Mouse (Mus musculus): ENCODE measurements at regions not wholly inside any gene's neighbourhood (a gene's known extent, or its start where the extent isn't known, plus 50 kb on each side); places are given as distances from the start of the nearest gene placed in this dataset.

DNA sequence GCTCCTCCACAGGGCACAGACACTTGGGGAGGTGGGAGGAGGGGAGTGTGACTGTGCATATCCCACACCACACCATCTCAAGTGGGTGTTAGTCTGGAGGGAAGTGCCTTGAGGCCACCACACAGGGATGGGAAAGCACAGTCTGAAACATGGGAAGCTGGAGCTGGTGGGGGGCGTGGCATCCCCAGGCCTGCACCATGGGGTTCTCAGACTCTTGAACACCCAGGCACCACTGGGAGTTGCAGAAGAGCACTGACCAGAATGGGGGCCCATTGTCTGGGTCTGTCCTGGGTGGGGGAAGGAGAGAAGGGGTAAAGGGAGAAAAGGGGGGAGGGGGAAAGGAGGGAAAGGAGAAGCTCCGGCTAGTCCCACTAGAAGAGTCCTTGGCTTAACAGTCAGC lies 776.0 kb downstream of the Diaph3 start:
- Histone ChIP-seq H3K27ac (no peak overlapping the region), H3K4me1 (replicated peaks) (no peaks in the 10 kb centered on the region), H3K27me3 (no peaks in the 10 kb centered on the region), H3K9me3 (no peaks in the 10 kb centered on the region), H3K36me3 (no peaks in the 10 kb centered on the region), H3K9ac (replicated peaks) (no peak overlapping the region), H3K4me2 (no peak overlapping the region), H3K4me3 (replicated peaks) (no peak overlapping the region)
- WGBS: 93% methylated on average over 2 of the region's 2 CpGs
- ATAC-seq (ENCODE audit: insufficient number of reproducible peaks, insufficient read depth, low FRiP score, low TSS enrichment, low read depth): no peak

GRCm38 (mm10) chr14:86360423-86361059 lies 780.5 kb downstream of the Diaph3 start:
- Histone ChIP-seq H3K36me3 (no peaks in the 10 kb centered on the region), H3K4me2 (no peak overlapping the region), H3K27me3 (no peaks in the 10 kb centered on the region), H3K4me1 (replicated peaks) (no peaks in the 10 kb centered on the region), H3K4me3 (replicated peaks) (no peak overlapping the region), H3K27ac (no peak overlapping the region), H3K9ac (replicated peaks) (no peak overlapping the region), H3K9me3 (no peaks in the 10 kb centered on the region)
- ATAC-seq (ENCODE audit: insufficient number of reproducible peaks, insufficient read depth, low FRiP score, low TSS enrichment, low read depth): no peak
- WGBS: 29% methylated on average over 7 of the region's 7 CpGs

DNA sequence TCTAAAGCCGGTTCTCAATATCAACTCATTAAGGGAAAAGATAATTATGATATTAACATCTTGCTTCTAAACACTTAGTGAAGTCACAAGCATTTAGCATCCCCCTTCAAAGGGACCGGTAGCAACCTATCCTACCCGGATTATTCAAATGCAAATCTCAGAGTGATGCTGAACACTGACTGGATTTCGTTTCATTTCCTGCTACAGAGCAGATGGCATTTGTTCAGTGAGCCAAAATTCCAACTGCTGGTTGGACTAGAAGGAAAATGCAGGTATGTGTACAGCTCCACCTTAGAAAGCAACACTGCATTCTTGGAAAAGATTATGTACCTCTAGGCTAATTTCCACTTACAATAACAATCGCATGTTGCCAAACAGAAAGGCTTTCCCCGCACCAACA lies 782.5 kb downstream of the Diaph3 start:
- no peak overlapping the region for H3K4me2 ChIP-seq
- H3K27me3 ChIP-seq: no peaks in the 10 kb centered on the region
- no peak overlapping the region for H3K4me3 ChIP-seq (replicated peaks)
- no peak overlapping the region for H3K27ac ChIP-seq
- H3K9me3 ChIP-seq: no peaks in the 10 kb centered on the region
- no peak overlapping the region for H3K9ac ChIP-seq (replicated peaks)
- H3K36me3 ChIP-seq: no peaks in the 10 kb centered on the region
- no peak for ATAC-seq (ENCODE audit: insufficient number of reproducible peaks, insufficient read depth, low FRiP score, low TSS enrichment, low read depth)
- WGBS: 83% methylated on average over 6 of the region's 6 CpGs
- no peaks in the 10 kb centered on the region for H3K4me1 ChIP-seq (replicated peaks)

- Histone ChIP-seq H3K9ac (replicated peaks) (no peak overlapping the region), H3K4me1 (replicated peaks) (no peaks in the 10 kb centered on the region), H3K4me2 (no peak overlapping the region), H3K9me3 (no peaks in the 10 kb centered on the region), H3K4me3 (replicated peaks) (no peak overlapping the region), H3K36me3 (no peaks in the 10 kb centered on the region), H3K27me3 (no peaks in the 10 kb centered on the region), H3K27ac (no peak overlapping the region)
- WGBS: 58% methylated on average over 1 of the region's 1 CpGs
- no peak for ATAC-seq (ENCODE audit: insufficient number of reproducible peaks, insufficient read depth, low FRiP score, low TSS enrichment, low read depth)
These were observed 790.5 kb downstream of the Diaph3 start for GRCm38 (mm10) chr14:86350526-86350925.

GRCm38 (mm10) chr14:86339007-86339406 lies 802.0 kb downstream of the Diaph3 start:
- Histone ChIP-seq H3K27ac (no peak overlapping the region), H3K9ac (replicated peaks) (no peak overlapping the region), H3K4me2 (no peak overlapping the region), H3K4me1 (replicated peaks) (no peaks in the 10 kb centered on the region), H3K4me3 (replicated peaks) (no peak overlapping the region), H3K36me3 (no peaks in the 10 kb centered on the region), H3K9me3 (no peaks in the 10 kb centered on the region), H3K27me3 (no peaks in the 10 kb centered on the region)
- ATAC-seq (ENCODE audit: insufficient number of reproducible peaks, insufficient read depth, low FRiP score, low TSS enrichment, low read depth): no peak
- 76% methylated on average over 6 of the region's 6 CpGs for WGBS

GRCm38 (mm10) chr14:86337052-86337451 lies 804.0 kb downstream of the Diaph3 start:
- WGBS: 79% methylated on average over 5 of the region's 5 CpGs
- ATAC-seq (ENCODE audit: insufficient number of reproducible peaks, insufficient read depth, low FRiP score, low TSS enrichment, low read depth): no peak
- no peak overlapping the region for H3K4me3 ChIP-seq (replicated peaks)
- H3K4me2 ChIP-seq: no peak overlapping the region
- no peaks in the 10 kb centered on the region for H3K9me3 ChIP-seq
- no peaks in the 10 kb centered on the region for H3K4me1 ChIP-seq (replicated peaks)
- H3K36me3 ChIP-seq: no peaks in the 10 kb centered on the region
- H3K27me3 ChIP-seq: no peaks in the 10 kb centered on the region
- no peak overlapping the region for H3K9ac ChIP-seq (replicated peaks)
- H3K27ac ChIP-seq: no peak overlapping the region

DNA sequence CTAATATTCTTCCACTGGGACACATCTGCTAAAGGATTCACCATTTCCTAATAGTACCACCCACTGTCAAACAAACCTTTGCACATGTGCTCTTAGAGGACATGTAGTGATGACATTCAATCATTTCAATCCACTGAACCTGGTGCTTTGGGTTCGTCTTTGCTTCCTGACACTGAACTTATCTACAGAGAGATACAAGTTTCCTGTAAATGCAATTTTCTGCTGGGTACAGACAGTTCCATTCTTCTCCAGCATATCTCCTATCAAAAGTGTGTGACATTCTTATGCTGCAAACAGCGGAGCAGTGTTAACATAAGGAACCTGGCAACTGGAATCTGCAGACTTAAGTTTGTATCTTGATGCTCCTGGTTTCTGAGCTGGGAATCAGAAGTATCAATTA lies 805.8 kb downstream of the Diaph3 start:
- 83% methylated on average over 2 of the region's 2 CpGs for WGBS
- ATAC-seq (ENCODE audit: insufficient number of reproducible peaks, insufficient read depth, low FRiP score, low TSS enrichment, low read depth): no peak
- Histone ChIP-seq H3K4me3 (replicated peaks) (no peak overlapping the region), H3K9ac (replicated peaks) (no peak overlapping the region), H3K36me3 (no peaks in the 10 kb centered on the region), H3K27ac (no peak overlapping the region), H3K4me1 (replicated peaks) (no peaks in the 10 kb centered on the region), H3K9me3 (no peaks in the 10 kb centered on the region), H3K27me3 (no peaks in the 10 kb centered on the region), H3K4me2 (no peak overlapping the region)

DNA sequence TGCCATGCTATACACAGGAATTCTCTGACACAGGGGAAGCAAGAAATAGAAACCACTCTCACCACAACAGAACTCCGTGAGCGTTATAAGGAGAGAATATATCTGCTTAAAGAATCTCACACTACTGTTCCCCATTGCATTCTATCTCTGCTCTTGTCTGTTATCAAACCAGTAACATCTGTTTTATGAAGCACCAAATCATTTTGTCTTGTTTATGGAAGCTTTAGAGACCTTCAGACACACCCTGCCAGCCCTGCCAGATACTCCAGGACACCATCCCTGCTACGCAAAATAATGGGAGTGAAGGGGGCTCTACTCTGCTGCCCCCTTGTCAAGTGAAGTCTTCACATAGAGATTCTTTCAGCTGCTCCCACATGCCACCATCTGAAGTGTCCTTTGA lies 811.9 kb downstream of the Diaph3 start:
- Histone ChIP-seq H3K27me3 (no peaks in the 10 kb centered on the region), H3K4me2 (no peak overlapping the region), H3K4me3 (replicated peaks) (no peak overlapping the region), H3K27ac (no peak overlapping the region), H3K9me3 (no peaks in the 10 kb centered on the region), H3K36me3 (no peaks in the 10 kb centered on the region), H3K4me1 (replicated peaks) (no peaks in the 10 kb centered on the region), H3K9ac (replicated peaks) (no peak overlapping the region)
- ATAC-seq (ENCODE audit: insufficient number of reproducible peaks, insufficient read depth, low FRiP score, low TSS enrichment, low read depth): no peak
- 77% methylated on average over 3 of the region's 3 CpGs for WGBS

DNA sequence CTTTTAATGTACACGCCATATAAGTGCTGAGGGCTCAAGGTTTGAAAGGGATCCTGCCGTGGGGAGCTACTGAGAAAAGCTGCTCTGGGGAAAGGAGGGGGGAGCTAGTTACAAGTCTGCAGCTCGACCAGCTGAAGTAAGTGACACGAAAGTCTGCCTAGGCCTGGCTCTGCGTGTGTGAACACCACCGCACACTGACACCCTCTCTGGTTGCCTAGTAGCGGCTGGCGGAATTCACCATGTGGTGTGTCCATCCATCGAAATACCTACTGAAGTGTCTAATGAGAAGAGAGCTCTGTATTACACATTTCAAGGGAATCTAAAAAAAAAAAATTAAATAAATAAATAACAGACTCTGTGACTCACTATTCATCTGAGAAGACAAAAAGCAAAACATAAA lies 813.4 kb downstream of the Diaph3 start:
- H3K4me3 ChIP-seq (replicated peaks): no peak overlapping the region
- H3K27me3 ChIP-seq: no peaks in the 10 kb centered on the region
- H3K9me3 ChIP-seq: no peaks in the 10 kb centered on the region
- no peak overlapping the region for H3K27ac ChIP-seq
- no peak overlapping the region for H3K4me2 ChIP-seq
- WGBS: 66% methylated on average over 9 of the region's 9 CpGs
- no peak overlapping the region for H3K9ac ChIP-seq (replicated peaks)
- H3K36me3 ChIP-seq: no peaks in the 10 kb centered on the region
- no peaks in the 10 kb centered on the region for H3K4me1 ChIP-seq (replicated peaks)
- ATAC-seq (ENCODE audit: insufficient number of reproducible peaks, insufficient read depth, low FRiP score, low TSS enrichment, low read depth): no peak

- H3K9me3 ChIP-seq: no peaks in the 10 kb centered on the region
- H3K27ac ChIP-seq: no peak overlapping the region
- H3K4me2 ChIP-seq: no peak overlapping the region
- no peaks in the 10 kb centered on the region for H3K27me3 ChIP-seq
- 48% methylated on average over 7 of the region's 7 CpGs for WGBS
- H3K9ac ChIP-seq (replicated peaks): no peak overlapping the region
- H3K4me1 ChIP-seq (replicated peaks): no peaks in the 10 kb centered on the region; the same call in 1 of the 2 replicates
- no peak overlapping the region for H3K4me3 ChIP-seq (replicated peaks)
- no peak for ATAC-seq (ENCODE audit: insufficient number of reproducible peaks, insufficient read depth, low FRiP score, low TSS enrichment, low read depth)
- no peaks in the 10 kb centered on the region for H3K36me3 ChIP-seq
These were observed 818.7 kb downstream of the Diaph3 start for GRCm38 (mm10) chr14:86322365-86322764.

GRCm38 (mm10) chr14:86315974-86316373 lies 825.1 kb downstream of the Diaph3 start:
- 86% methylated on average over 6 of the region's 6 CpGs for WGBS
- Histone ChIP-seq H3K4me2 (no peak overlapping the region), H3K27me3 (no peaks in the 10 kb centered on the region), H3K36me3 (no peaks in the 10 kb centered on the region), H3K4me1 (replicated peaks) (no peaks in the 10 kb centered on the region), H3K9me3 (no peaks in the 10 kb centered on the region), H3K27ac (no peak overlapping the region), H3K9ac (replicated peaks) (no peak overlapping the region), H3K4me3 (replicated peaks) (no peak overlapping the region)
- no peak for ATAC-seq (ENCODE audit: insufficient number of reproducible peaks, insufficient read depth, low FRiP score, low TSS enrichment, low read depth)

DNA sequence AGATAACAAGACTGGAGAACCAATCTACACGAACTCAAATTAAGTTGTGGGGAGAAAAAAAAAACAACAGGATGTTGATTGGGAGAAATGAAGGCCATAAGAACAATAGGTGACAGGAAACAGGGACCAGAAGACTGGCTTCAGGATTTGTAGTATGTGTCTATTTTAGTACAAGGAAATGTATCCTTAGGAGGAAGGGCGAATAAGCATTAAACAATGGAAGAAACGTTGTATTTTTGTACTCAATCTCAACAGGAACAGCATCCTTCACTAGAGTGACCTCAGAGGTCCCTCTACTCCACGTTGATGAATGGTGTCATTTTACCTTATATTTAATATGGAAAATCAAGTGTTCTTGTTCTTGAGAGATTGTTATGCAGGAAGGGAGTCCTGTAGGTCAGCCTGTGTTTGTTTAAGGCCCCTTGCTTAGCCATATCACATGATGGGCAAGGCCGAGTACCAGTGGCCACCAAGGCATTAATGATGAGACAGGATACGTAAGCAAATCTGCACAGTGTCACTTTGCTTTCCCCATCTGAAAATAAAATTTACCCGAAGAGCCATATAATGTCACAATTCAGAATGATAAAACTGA lies 832.0 kb downstream of the Diaph3 start:
- H3K27ac ChIP-seq: no peak overlapping the region
- no peaks in the 10 kb centered on the region for H3K9me3 ChIP-seq
- no peaks in the 10 kb centered on the region for H3K36me3 ChIP-seq
- no peak for ATAC-seq (ENCODE audit: insufficient number of reproducible peaks, insufficient read depth, low FRiP score, low TSS enrichment, low read depth)
- H3K4me2 ChIP-seq: no peak overlapping the region
- H3K4me3 ChIP-seq (replicated peaks): no peak overlapping the region
- H3K4me1 ChIP-seq (replicated peaks): peaks cover 3% of the 10 kb centered on the region; the same call in 1 of the 2 replicates
- no peak overlapping the region for H3K9ac ChIP-seq (replicated peaks)
- no peaks in the 10 kb centered on the region for H3K27me3 ChIP-seq
- WGBS: 69% methylated on average over 7 of the region's 7 CpGs
